Mouse (Mus musculus): Measurements from ENCODE around the gene Gm20458. TPM values are rescaled to one million over a fixed set of nuclear protein-coding genes. Genes with fewer than 3 reads are reported as not detected.

Gm20458 gene
- polyA plus RNA-seq, 1 experiment from 2014 or later: 8.4 TPM

DNA sequence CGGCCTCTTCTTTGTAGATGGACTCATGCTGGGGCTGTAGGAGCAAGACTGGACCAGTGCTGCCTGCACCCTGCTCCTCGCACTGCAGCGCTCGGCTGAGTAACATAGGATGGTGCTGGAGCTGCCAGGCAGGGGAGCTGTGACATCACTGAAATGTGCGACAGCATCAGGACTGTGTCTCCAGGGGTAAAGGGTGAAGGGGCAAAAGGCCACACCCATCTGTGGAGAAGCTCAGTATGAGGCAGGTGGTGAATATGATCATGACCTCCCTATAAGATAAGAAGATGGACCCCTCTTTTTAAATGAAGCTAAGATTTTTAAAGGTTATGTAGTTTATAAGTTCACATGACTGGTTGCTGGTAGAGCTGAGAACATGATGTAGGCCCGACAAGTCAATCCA, 12.9 kb downstream of the Gm20458 start, which contains the start of gene Trp53tg5:
Gene Trp53tg5, minus strand, starts transcription at position 101 of the 400 bp plus-strand sequence.
- no peak within 1 kb of the TSS for H3K9ac ChIP-seq (ENCODE audit: low read depth, low read length)
- 84% methylated on average over 6 of the region's 6 CpGs for WGBS
- H3K27ac ChIP-seq (ENCODE audit: low read depth, low read length): no peak within 1 kb of the TSS
- peaks cover 5% of the 10 kb centered on the region; the same call in 1 of the 2 replicates for H3K36me3 ChIP-seq (ENCODE audit: control insufficient read depth, insufficient read depth, low read length)
- no peaks in the 10 kb centered on the region for H3K27me3 ChIP-seq (ENCODE audit: control insufficient read depth, insufficient read depth, low read length)
- H3K4me2 ChIP-seq (replicated peaks; ENCODE audit: low read depth, low read length): no peak within 1 kb of the TSS
- no peaks in the 10 kb centered on the region for H3K9me3 ChIP-seq (ENCODE audit: control insufficient read depth, low read length)
- ATAC-seq (ENCODE audit: low FRiP score, low TSS enrichment): no peak
- no peaks in the 10 kb centered on the region for H3K4me1 ChIP-seq (ENCODE audit: control insufficient read depth, insufficient read depth, low read length)
- H3K4me3 ChIP-seq (ENCODE audit: low read length): no peak within 1 kb of the TSS

DNA sequence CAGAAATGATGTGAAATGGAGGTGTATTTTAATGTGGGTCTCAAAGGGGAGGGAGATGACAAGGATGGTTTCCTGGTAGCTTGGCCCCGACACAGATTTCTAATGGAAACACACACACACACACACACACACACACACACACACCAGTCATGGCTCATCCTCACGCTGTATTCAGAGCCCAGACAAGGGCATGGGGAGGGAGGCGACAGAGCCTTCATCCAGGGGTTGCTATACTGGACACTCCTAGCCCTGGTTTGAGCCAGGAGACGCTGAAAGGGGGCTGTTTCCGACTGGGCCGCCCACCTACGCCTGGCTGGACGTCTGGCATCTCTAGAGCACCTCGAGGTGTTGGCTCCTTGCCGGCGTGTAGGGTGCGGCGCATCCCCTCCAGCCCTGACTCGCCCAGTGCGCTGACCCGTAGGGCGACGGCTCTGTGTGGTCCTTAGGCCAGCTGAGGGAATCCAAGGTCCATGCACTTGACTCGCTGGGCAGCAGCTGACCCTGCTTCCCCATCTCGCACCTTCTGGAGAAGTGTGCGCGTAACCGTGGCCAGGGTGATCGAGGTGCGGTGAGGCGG, 25.0 kb downstream of the Gm20458 start, which contains the start of gene Dbndd2:
Gene Dbndd2, plus strand, starts transcription at position 426 of the 577 bp plus-strand sequence.
- no peak within 1 kb of the TSS for H3K27ac ChIP-seq (ENCODE audit: low read depth, low read length)
- H3K9ac ChIP-seq (ENCODE audit: low read depth, low read length): peak within 1 kb of the TSS; percentile 77
- peaks cover 10% of the 10 kb centered on the region; the same call in 1 of the 2 replicates for H3K4me1 ChIP-seq (ENCODE audit: control insufficient read depth, insufficient read depth, low read length)
- H3K4me2 ChIP-seq (replicated peaks; ENCODE audit: low read depth, low read length): peak within 1 kb of the TSS; percentile 100
- peak; percentile 65 for ATAC-seq (ENCODE audit: low FRiP score, low TSS enrichment)
- H3K36me3 ChIP-seq (ENCODE audit: control insufficient read depth, insufficient read depth, low read length): no peaks in the 10 kb centered on the region; the same call in 1 of the 2 replicates
- peaks cover 10% of the 10 kb centered on the region; the same call in 1 of the 2 replicates for H3K27me3 ChIP-seq (ENCODE audit: control insufficient read depth, insufficient read depth, low read length)
- WGBS: 1% methylated on average over 26 of the region's 26 CpGs
- no peaks in the 10 kb centered on the region for H3K9me3 ChIP-seq (ENCODE audit: control insufficient read depth, low read length)
- H3K4me3 ChIP-seq (ENCODE audit: low read length): peak within 1 kb of the TSS; percentile 79

DNA sequence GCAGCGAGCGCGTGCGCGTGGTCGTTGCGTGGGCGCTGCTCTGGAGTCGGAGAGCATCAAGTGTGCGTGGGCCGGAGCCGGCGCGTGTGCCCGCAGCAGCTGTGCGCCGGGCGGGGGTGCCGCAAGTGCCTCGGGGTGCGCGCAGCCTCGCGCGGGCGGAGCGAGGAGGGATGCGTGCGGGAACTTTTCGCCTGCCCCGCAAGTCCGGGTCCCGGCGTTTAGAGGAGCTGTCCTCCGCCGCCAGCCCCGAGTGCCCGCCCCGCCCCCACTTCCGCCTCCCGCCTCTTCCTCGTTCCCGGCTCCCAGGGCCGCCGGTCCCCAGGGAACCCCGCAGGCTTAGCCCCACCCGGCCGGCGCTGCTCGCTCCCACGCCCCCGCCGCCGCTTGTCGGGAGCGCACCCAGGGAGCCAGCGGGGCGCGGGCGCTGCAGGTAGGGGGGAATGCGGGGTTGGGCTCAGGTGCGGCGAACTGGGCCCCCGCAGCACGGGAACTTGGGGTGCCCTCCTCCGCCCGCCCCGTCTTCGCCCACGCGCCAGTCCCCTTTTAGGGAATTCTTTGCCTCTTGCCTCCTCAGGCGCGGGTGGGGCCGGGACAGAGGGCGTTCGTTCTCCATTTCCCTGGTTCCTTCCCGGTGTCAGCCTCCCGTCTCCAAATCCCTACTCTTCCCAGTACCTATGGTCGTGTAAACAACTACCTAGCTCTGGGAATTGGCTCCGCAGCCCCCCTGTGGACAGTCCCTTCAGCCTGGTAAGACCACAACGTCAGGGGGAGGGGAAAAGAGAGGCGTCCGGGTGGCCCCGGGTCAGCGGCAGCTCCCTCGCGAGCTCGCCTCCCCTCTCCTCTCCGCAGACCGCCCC, 25.7 kb downstream of the Gm20458 start:
- H3K27ac ChIP-seq (ENCODE audit: low read depth, low read length): no peak overlapping the region
- H3K27me3 ChIP-seq (ENCODE audit: control insufficient read depth, insufficient read depth, low read length): peaks cover 10% of the 10 kb centered on the region; the same call in 1 of the 2 replicates
- ATAC-seq (ENCODE audit: low FRiP score, low TSS enrichment): peak; percentile 58; the same call in 1 of the 2 replicates
- peaks cover 10% of the 10 kb centered on the region; the same call in 1 of the 2 replicates for H3K4me1 ChIP-seq (ENCODE audit: control insufficient read depth, insufficient read depth, low read length)
- WGBS: under 1% methylated on average over 85 of the region's 90 CpGs
- peak overlapping the region; percentile 100 for H3K4me2 ChIP-seq (replicated peaks; ENCODE audit: low read depth, low read length)
- no peaks in the 10 kb centered on the region for H3K9me3 ChIP-seq (ENCODE audit: control insufficient read depth, low read length)
- no peaks in the 10 kb centered on the region; the same call in 1 of the 2 replicates for H3K36me3 ChIP-seq (ENCODE audit: control insufficient read depth, insufficient read depth, low read length)
- peak overlapping the region; percentile 79 for H3K4me3 ChIP-seq (ENCODE audit: low read length)
- peak overlapping the region; percentile 77 for H3K9ac ChIP-seq (ENCODE audit: low read depth, low read length)

DNA sequence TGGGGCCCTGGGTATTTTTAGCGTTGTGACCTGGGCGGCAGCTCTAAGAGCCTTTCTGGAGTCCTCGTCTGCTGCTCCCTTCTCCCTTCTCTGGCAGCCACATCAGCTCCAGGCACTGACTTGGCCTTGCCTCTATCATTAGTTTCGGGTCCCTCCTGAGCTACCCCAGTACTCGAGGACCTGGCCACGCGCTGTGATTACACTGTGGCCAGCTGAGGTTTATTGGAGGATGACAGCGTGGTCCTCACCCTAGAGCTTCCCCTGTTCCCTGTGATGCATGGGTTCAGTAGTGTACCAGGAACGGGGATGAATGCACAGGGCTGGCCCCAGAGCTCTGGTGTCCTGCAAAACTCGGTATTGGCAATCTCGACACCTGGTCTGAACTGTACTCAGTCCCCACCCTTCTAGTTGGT, 26.4 kb downstream of the Gm20458 start:
- 11% methylated on average over 11 of the region's 11 CpGs for WGBS
- no peaks in the 10 kb centered on the region for H3K9me3 ChIP-seq (ENCODE audit: control insufficient read depth, low read length)
- H3K27ac ChIP-seq (ENCODE audit: low read depth, low read length): no peak overlapping the region
- peaks cover 10% of the 10 kb centered on the region; the same call in 1 of the 2 replicates for H3K27me3 ChIP-seq (ENCODE audit: control insufficient read depth, insufficient read depth, low read length)
- H3K4me3 ChIP-seq (ENCODE audit: low read length): peak overlapping the region; percentile 79
- peak overlapping the region; percentile 77 for H3K9ac ChIP-seq (ENCODE audit: low read depth, low read length)
- peak overlapping the region; percentile 100 for H3K4me2 ChIP-seq (replicated peaks; ENCODE audit: low read depth, low read length)
- H3K36me3 ChIP-seq (ENCODE audit: control insufficient read depth, insufficient read depth, low read length): no peaks in the 10 kb centered on the region; the same call in 1 of the 2 replicates
- peak; percentile 11; the same call in 1 of the 2 replicates for ATAC-seq (ENCODE audit: low FRiP score, low TSS enrichment)
- H3K4me1 ChIP-seq (ENCODE audit: control insufficient read depth, insufficient read depth, low read length): peaks cover 10% of the 10 kb centered on the region; the same call in 1 of the 2 replicates

DNA sequence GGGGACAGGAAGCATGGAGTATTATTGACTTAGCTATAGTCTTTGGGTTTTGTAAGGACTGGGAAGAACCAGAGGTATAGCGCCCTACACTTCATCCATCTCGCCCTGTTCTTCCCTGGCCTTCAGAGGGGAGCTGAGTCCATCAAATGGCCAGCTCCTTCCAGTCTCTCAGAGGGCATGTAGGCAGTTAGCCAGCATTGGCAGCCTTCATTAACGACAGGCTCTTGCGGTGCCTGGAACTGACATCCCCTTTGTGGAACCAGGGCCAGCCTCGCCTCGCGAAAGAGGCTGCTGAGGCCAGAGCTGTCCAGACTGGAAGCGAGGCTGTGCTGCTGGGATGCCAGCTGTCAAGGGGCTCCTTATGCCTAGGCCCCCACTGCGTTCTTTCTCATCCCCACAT, 27.0 kb downstream of the Gm20458 start:
- no peak overlapping the region for H3K4me3 ChIP-seq (ENCODE audit: low read length)
- H3K9me3 ChIP-seq (ENCODE audit: control insufficient read depth, low read length): no peaks in the 10 kb centered on the region
- no peak overlapping the region for H3K9ac ChIP-seq (ENCODE audit: low read depth, low read length)
- H3K27ac ChIP-seq (ENCODE audit: low read depth, low read length): no peak overlapping the region
- H3K36me3 ChIP-seq (ENCODE audit: control insufficient read depth, insufficient read depth, low read length): no peaks in the 10 kb centered on the region; the same call in 1 of the 2 replicates
- ATAC-seq (ENCODE audit: low FRiP score, low TSS enrichment): no peak
- H3K4me2 ChIP-seq (replicated peaks; ENCODE audit: low read depth, low read length): no peak overlapping the region
- peaks cover 10% of the 10 kb centered on the region; the same call in 1 of the 2 replicates for H3K4me1 ChIP-seq (ENCODE audit: control insufficient read depth, insufficient read depth, low read length)
- peaks cover 10% of the 10 kb centered on the region; the same call in 1 of the 2 replicates for H3K27me3 ChIP-seq (ENCODE audit: control insufficient read depth, insufficient read depth, low read length)
- WGBS: 77% methylated on average over 9 of the region's 9 CpGs

DNA sequence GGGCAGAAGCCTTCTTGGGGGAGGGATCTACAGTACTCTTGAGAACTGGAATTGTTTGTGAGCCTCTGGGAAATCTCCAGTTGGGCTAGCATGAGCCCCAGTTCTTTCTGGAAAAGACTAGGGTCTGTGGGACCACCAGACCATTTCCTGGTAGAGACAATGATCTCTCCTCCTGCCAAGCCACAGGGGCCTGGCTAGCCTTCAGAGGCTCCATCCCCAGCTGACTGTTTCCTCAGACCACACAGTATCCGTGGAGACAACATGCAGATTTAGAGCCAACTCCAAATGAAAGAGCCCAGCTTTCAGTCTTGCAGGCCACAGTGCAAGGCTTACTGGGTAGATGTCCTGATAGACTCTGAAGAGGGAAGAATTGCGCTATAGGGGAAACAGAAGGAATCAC, 33.4 kb downstream of the Gm20458 start:
- WGBS: 52% methylated on average over 2 of the region's 2 CpGs
- no peak overlapping the region for H3K4me2 ChIP-seq (replicated peaks; ENCODE audit: low read depth, low read length)
- no peaks in the 10 kb centered on the region for H3K9me3 ChIP-seq (ENCODE audit: control insufficient read depth, low read length)
- ATAC-seq (ENCODE audit: low FRiP score, low TSS enrichment): no peak
- H3K36me3 ChIP-seq (ENCODE audit: control insufficient read depth, insufficient read depth, low read length): no peaks in the 10 kb centered on the region; the same call in 1 of the 2 replicates
- no peak overlapping the region for H3K9ac ChIP-seq (ENCODE audit: low read depth, low read length)
- no peak overlapping the region for H3K27ac ChIP-seq (ENCODE audit: low read depth, low read length)
- H3K4me3 ChIP-seq (ENCODE audit: low read length): no peak overlapping the region
- peaks cover 7% of the 10 kb centered on the region for H3K4me1 ChIP-seq (ENCODE audit: control insufficient read depth, insufficient read depth, low read length)
- H3K27me3 ChIP-seq (ENCODE audit: control insufficient read depth, insufficient read depth, low read length): no peaks in the 10 kb centered on the region

DNA sequence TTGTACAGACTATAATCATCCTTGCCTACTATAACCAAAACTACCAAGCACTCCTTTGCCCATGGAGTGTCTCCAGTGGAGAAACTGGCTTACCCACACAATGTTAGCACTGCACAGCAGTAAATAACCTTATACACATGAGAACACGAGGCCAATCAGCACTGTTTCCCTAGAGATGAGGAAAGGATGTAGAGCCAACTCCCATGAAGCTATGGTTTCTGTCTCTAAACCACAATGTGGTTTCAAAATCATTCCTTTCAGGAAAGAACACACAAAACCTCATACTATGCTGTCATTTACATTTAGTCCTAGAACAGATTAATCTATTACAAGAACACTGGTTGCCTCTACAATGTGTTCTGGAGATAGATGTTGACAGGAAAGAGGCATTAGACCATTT, 35.6 kb downstream of the Gm20458 start:
- H3K9me3 ChIP-seq (ENCODE audit: control insufficient read depth, low read length): no peaks in the 10 kb centered on the region
- no peak overlapping the region for H3K4me3 ChIP-seq (ENCODE audit: low read length)
- peaks cover 7% of the 10 kb centered on the region for H3K4me1 ChIP-seq (ENCODE audit: control insufficient read depth, insufficient read depth, low read length)
- no peak for ATAC-seq (ENCODE audit: low FRiP score, low TSS enrichment)
- WGBS: 53% methylated on average over 1 of the region's 1 CpGs
- peaks cover 12% of the 10 kb centered on the region for H3K36me3 ChIP-seq (ENCODE audit: control insufficient read depth, insufficient read depth, low read length)
- no peaks in the 10 kb centered on the region for H3K27me3 ChIP-seq (ENCODE audit: control insufficient read depth, insufficient read depth, low read length)
- H3K27ac ChIP-seq (ENCODE audit: low read depth, low read length): no peak overlapping the region
- H3K4me2 ChIP-seq (replicated peaks; ENCODE audit: low read depth, low read length): no peak overlapping the region; the same call in 1 of the 2 replicates
- no peak overlapping the region for H3K9ac ChIP-seq (ENCODE audit: low read depth, low read length)

DNA sequence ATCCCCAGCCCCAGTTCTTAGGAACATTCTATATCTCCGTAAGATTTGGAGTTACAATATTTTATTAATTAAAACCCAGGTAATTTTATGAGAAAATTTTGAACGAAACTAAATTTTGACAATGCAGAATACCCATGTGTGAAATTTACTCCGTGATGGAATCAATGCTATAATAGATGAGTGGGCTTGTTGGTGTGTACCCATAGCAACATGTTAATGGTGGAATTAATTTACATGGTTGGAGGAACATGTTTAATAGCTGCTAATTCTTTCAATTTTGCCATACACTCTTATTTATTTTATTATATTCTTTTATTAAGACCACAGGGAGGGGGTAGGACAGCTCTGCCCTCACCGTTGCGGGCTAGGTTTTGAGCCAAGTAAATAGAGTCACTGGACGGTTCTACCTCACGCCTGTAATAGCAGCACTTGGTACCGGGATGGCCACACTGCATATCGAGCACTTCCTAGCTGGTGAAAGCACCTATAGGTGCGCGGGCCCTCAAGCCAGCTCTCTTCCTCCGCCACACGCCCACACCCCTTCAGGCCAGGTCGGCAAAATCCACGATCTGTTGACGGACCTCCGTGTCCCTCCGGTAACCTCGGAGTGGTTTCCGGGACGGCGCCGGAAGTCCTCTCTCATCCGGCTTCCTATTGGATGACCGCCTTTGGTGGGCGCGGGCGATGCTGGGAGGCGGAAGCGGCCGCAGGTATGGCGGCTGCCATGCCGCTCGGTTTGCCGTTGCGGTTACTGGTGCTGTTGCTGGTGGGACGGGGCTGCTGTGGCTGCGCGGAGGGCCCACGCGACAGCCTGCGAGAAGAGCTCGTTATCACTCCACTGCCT, 36.3 kb downstream of the Gm20458 start, which contains the start of gene Pigt:
Gene Pigt, plus strand, starts transcription at position 674 of the 844 bp plus-strand sequence.
- peak within 1 kb of the TSS; percentile 84 for H3K4me2 ChIP-seq (replicated peaks; ENCODE audit: low read depth, low read length)
- peak within 1 kb of the TSS; percentile 74 for H3K4me3 ChIP-seq (ENCODE audit: low read length)
- H3K27ac ChIP-seq (ENCODE audit: low read depth, low read length): no peak within 1 kb of the TSS
- peak; percentile 94 for ATAC-seq (ENCODE audit: low FRiP score, low TSS enrichment)
- peaks cover 19% of the 10 kb centered on the region for H3K36me3 ChIP-seq (ENCODE audit: control insufficient read depth, insufficient read depth, low read length)
- H3K9me3 ChIP-seq (ENCODE audit: control insufficient read depth, low read length): no peaks in the 10 kb centered on the region
- peak within 1 kb of the TSS; percentile 67 for H3K9ac ChIP-seq (ENCODE audit: low read depth, low read length)
- 4% methylated on average over 43 of the region's 43 CpGs for WGBS
- no peaks in the 10 kb centered on the region for H3K27me3 ChIP-seq (ENCODE audit: control insufficient read depth, insufficient read depth, low read length)
- peaks cover 7% of the 10 kb centered on the region for H3K4me1 ChIP-seq (ENCODE audit: control insufficient read depth, insufficient read depth, low read length)

All from kidney, embryonic 14.5 days (tissue).